Mouse (Mus musculus): ENCODE data around the gene Adora2a. TPM values are rescaled to one million over a fixed set of nuclear protein-coding genes. Genes with fewer than 3 reads are reported as not detected.
"Not testable (repeated sequence)": the region's sequence is repeated elsewhere in the genome, so short reads cannot be mapped to it uniquely, and the experiment has no call there.

Adora2a gene
- polyA plus RNA-seq, 1 experiment from 2014 or later, result 2.1 TPM

- DNase-seq (ENCODE audit: low spot score), result no peak
- H3K27ac ChIP-seq (replicated peaks), result no peak overlapping the region
- no peaks in the 10 kb centered on the region for H3K9me3 ChIP-seq (replicated peaks)
- H3K27me3 ChIP-seq (ENCODE audit: low read depth, poor library complexity, severe bottlenecking), result no peaks in the 10 kb centered on the region
- 81% methylated on average over 7 of the region's 7 CpGs for WGBS
- H3K4me1 ChIP-seq, result no peaks in the 10 kb centered on the region
- H3K36me3 ChIP-seq, result no peaks in the 10 kb centered on the region
- no peak overlapping the region for H3K4me3 ChIP-seq
Measured at GRCm38 (mm10) chr10:75334175-75334574, 17.5 kb downstream of the Adora2a start.

DNA sequence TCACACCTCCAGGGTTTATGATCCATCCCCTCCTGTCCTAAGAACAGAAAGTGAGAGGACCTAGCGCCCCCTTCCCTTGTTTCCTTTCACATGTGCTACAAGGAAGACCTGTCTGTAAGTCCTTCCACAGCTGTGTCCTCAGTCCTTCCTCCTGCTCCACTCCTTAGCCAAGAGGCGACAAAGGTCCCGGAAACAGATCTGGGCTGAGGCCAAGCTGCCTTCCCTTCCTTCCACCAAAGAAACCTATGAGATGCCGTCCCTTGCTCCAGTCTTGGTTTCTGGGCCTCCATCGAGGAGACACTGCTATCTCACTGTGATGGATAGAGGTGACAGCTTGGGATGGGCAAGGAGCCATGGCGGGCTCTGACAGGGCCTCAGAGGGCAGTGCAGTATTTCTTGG, 18.4 kb downstream of the Adora2a start:
- no peaks in the 10 kb centered on the region for H3K36me3 ChIP-seq
- H3K9me3 ChIP-seq (replicated peaks), result no peaks in the 10 kb centered on the region
- 88% methylated on average over 6 of the region's 6 CpGs for WGBS

DNA sequence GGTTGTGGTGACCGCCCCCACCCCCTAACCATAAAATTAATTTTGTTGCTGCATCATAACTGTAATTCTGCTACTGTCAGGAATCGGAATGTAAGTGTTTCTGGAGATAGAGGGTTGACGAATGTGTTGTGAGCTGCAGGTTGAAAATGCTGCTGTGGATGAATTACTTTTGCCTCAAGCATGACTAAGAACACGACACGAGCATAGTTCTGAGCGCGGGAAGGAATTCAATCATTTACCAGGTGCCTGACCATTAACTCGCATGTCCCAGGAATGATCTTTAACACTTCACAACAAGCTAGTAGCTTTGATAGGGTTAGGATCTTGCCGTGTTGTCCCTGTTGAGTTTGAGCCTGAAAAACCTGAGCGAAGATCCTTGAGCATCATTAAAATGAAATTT, 20.6 kb downstream of the Adora2a start:
- no peak for DNase-seq (ENCODE audit: low spot score)
- WGBS, result 89% methylated on average over 10 of the region's 10 CpGs
- no peaks in the 10 kb centered on the region for H3K36me3 ChIP-seq

More for the DNA sequence above, 18.4 kb downstream of the Adora2a start:
- Histone ChIP-seq H3K27me3 (ENCODE audit: low read depth, poor library complexity, severe bottlenecking) (no peaks in the 10 kb centered on the region), H3K4me3 (no peak overlapping the region), H3K27ac (replicated peaks) (no peak overlapping the region), H3K4me1 (no peaks in the 10 kb centered on the region)
- DNase-seq (ENCODE audit: low spot score), result no peak

GRCm38 (mm10) chr10:75338852-75339251, 22.2 kb downstream of the Adora2a start:
- H3K27me3 ChIP-seq (ENCODE audit: low read depth, poor library complexity, severe bottlenecking), result no peaks in the 10 kb centered on the region
- H3K27ac ChIP-seq (replicated peaks), result no peak overlapping the region
- WGBS, result 80% methylated on average over 5 of the region's 5 CpGs
- H3K4me3 ChIP-seq, result no peak overlapping the region
- H3K4me1 ChIP-seq, result no peaks in the 10 kb centered on the region
- no peaks in the 10 kb centered on the region for H3K36me3 ChIP-seq
- H3K9me3 ChIP-seq (replicated peaks), result no peaks in the 10 kb centered on the region
- no peak for DNase-seq (ENCODE audit: low spot score)

More for the DNA sequence above, 20.6 kb downstream of the Adora2a start:
- no peaks in the 10 kb centered on the region for H3K27me3 ChIP-seq (ENCODE audit: low read depth, poor library complexity, severe bottlenecking)
- no peaks in the 10 kb centered on the region for H3K4me1 ChIP-seq
- H3K4me3 ChIP-seq, result no peak overlapping the region
- H3K27ac ChIP-seq (replicated peaks), result no peak overlapping the region
- no peaks in the 10 kb centered on the region for H3K9me3 ChIP-seq (replicated peaks)

GRCm38 (mm10) chr10:75339377-75339776, 22.7 kb downstream of the Adora2a start:
- DNase-seq (ENCODE audit: low spot score), result no peak
- no peaks in the 10 kb centered on the region for H3K4me1 ChIP-seq
- H3K36me3 ChIP-seq, result no peaks in the 10 kb centered on the region
- no peak overlapping the region for H3K4me3 ChIP-seq
- no peaks in the 10 kb centered on the region for H3K27me3 ChIP-seq (ENCODE audit: low read depth, poor library complexity, severe bottlenecking)
- H3K9me3 ChIP-seq (replicated peaks), result no peaks in the 10 kb centered on the region
- WGBS, result 88% methylated on average over 7 of the region's 7 CpGs
- H3K27ac ChIP-seq (replicated peaks), result no peak overlapping the region

GRCm38 (mm10) chr10:75341936-75342335, 25.3 kb downstream of the Adora2a start:
- no peaks in the 10 kb centered on the region for H3K27me3 ChIP-seq (ENCODE audit: low read depth, poor library complexity, severe bottlenecking)
- no peaks in the 10 kb centered on the region for H3K36me3 ChIP-seq
- no peaks in the 10 kb centered on the region for H3K4me1 ChIP-seq
- no peak for DNase-seq (ENCODE audit: low spot score)
- H3K4me3 ChIP-seq, result no peak overlapping the region
- H3K27ac ChIP-seq (replicated peaks), result no peak overlapping the region
- 39% methylated on average over 8 of the region's 8 CpGs for WGBS
- peaks cover 8% of the 10 kb centered on the region; the same call in 1 of the 2 replicates for H3K9me3 ChIP-seq (replicated peaks)

DNA sequence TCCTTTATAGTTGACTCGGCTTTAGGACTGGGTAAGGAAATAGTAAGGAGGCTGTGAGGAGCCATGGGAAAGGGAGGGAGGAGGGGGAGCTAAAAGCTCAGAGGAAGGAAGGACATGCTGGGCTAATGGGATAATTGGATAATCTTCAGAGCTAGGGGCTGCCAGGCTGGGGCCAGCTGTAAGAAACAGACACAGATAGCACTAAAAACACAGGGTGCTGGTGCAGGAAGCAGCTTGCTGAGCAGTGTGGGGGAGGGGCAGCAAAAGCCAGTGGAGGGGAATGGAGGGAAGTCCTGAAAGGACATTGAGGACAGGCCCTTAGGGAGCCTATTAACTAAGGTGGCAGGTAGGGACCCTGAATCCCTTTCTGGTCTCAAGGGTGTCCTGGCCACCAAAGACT, 27.9 kb downstream of the Adora2a start:
- not testable (repeated sequence) for H3K4me1 ChIP-seq

DNA sequence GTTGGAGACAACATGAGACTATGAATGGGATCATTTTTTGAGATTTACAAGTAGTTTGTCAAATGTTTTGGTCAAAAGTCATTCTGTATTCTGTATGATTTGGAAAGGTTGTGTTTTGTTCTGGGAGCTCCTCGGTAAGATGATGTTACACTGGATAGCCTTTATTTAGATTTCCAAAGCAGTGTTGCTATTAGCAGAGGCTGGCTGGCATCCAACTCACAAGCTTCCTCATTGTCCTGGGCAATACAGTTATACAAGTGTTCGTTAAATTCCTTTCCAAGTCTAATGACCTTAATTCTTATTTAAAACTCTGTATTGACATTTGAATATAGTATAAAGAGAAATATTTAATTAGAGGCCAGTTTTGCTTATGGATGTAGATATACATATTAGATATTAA, 28.6 kb downstream of the Adora2a start:
- H3K27me3 ChIP-seq (ENCODE audit: low read depth, poor library complexity, severe bottlenecking), result no peaks in the 10 kb centered on the region
- H3K27ac ChIP-seq (replicated peaks), result no peak overlapping the region
- 92% methylated on average over 2 of the region's 2 CpGs for whole genome bisulfite sequencing
- H3K36me3 ChIP-seq, result no peaks in the 10 kb centered on the region
- peaks cover 8% of the 10 kb centered on the region; the same call in 1 of the 2 replicates for H3K9me3 ChIP-seq (replicated peaks)
- H3K4me1 ChIP-seq, result no peaks in the 10 kb centered on the region
- no peak for DNase-seq (ENCODE audit: low spot score)
- no peak overlapping the region for H3K4me3 ChIP-seq

More for the DNA sequence above, 27.9 kb downstream of the Adora2a start:
- not testable (repeated sequence) for H3K27ac ChIP-seq (replicated peaks); H3K36me3 ChIP-seq; H3K9me3 ChIP-seq (replicated peaks); H3K4me3 ChIP-seq; H3K27me3 ChIP-seq (ENCODE audit: low read depth, poor library complexity, severe bottlenecking); DNase-seq (ENCODE audit: low spot score)
- 68% methylated on average over 1 of the region's 1 CpGs for WGBS

DNA sequence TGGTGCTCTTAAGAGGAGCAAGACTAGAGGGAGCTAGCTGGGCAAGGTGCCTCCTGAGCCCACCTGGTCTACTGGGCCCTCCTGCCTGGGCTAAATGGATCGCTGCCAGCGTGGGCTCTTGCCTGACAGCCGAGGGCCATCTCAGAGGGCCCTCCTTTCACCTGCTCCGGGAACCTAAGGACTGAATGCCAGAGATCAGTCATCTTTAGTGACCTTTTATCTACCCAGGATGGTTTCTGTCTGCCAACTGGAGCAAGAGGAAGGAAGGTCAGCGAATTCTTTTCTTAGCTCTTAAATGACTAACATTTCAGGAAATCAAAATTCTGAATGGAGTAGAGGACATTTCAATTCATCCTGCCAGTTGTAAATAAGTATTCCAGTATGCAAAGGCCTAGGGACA, 33.9 kb downstream of the Adora2a start:
- 84% methylated on average over 5 of the region's 5 CpGs for WGBS
- no peak overlapping the region for H3K4me3 ChIP-seq
- no peaks in the 10 kb centered on the region for H3K4me1 ChIP-seq
- peaks cover 8% of the 10 kb centered on the region; the same call in 1 of the 2 replicates for H3K9me3 ChIP-seq (replicated peaks)
- H3K36me3 ChIP-seq, result no peaks in the 10 kb centered on the region
- DNase-seq (ENCODE audit: low spot score), result no peak
- no peak overlapping the region for H3K27ac ChIP-seq (replicated peaks)
- no peaks in the 10 kb centered on the region for H3K27me3 ChIP-seq (ENCODE audit: low read depth, poor library complexity, severe bottlenecking)

GRCm38 (mm10) chr10:75352541-75352940, 35.9 kb downstream of the Adora2a start:
- 95% methylated on average over 12 of the region's 12 CpGs for WGBS
- Histone ChIP-seq H3K4me3 (no peak overlapping the region), H3K36me3 (no peaks in the 10 kb centered on the region), H3K4me1 (no peaks in the 10 kb centered on the region), H3K27ac (replicated peaks) (no peak overlapping the region), H3K27me3 (ENCODE audit: low read depth, poor library complexity, severe bottlenecking) (no peaks in the 10 kb centered on the region), H3K9me3 (replicated peaks) (no peaks in the 10 kb centered on the region)
- no peak for DNase-seq (ENCODE audit: low spot score)

GRCm38 (mm10) chr10:75353838-75354241, 37.2 kb downstream of the Adora2a start:
- H3K27me3 ChIP-seq (ENCODE audit: low read depth, poor library complexity, severe bottlenecking); H3K9me3 ChIP-seq (replicated peaks); H3K4me3 ChIP-seq; H3K36me3 ChIP-seq; DNase-seq (ENCODE audit: low spot score); H3K4me1 ChIP-seq: not testable (repeated sequence)
- 75% methylated on average over 9 of the region's 9 CpGs for WGBS
- H3K27ac ChIP-seq (replicated peaks), result 0 out of 2 replicates have a peak overlapping the region, but pooled peaks have one; percentile 33

- no peaks in the 10 kb centered on the region for H3K36me3 ChIP-seq
- no peak for DNase-seq (ENCODE audit: low spot score)
- no peaks in the 10 kb centered on the region for H3K27me3 ChIP-seq (ENCODE audit: low read depth, poor library complexity, severe bottlenecking)
- WGBS, result 89% methylated on average over 4 of the region's 4 CpGs
- H3K27ac ChIP-seq (replicated peaks), result no peak overlapping the region
- H3K9me3 ChIP-seq (replicated peaks), result no peaks in the 10 kb centered on the region
- no peaks in the 10 kb centered on the region for H3K4me1 ChIP-seq
- H3K4me3 ChIP-seq, result no peak overlapping the region
Measured at GRCm38 (mm10) chr10:75355341-75355740, 38.7 kb downstream of the Adora2a start.

DNA sequence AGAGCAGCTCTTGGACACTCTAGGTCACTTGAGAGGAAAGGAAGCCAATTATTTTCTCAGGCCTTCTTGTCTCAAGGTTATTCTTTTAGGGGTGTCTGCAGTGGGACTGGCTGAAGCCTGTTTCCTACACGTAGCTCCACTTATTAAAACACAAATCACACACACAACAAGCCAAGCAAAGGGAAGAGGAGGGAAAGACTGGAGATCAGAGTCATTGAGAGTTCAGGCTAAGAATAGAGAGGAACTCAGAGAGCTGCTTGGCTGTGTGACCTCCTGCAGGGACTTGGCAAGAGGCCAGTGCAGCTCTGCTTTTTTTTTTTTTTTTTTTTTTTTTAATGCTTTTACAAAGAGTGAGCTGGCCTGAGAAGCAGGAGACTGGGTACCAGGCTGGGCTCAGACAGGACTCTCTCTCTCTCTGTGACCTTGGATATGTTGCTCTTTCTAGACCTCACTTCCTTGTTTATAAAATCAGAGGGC, 47.6 kb downstream of the Adora2a start:
- WGBS, result 28% methylated on average over 1 of the region's 1 CpGs
- not testable (repeated sequence) for DNase-seq (ENCODE audit: low spot score); H3K36me3 ChIP-seq; H3K4me1 ChIP-seq; H3K27me3 ChIP-seq (ENCODE audit: low read depth, poor library complexity, severe bottlenecking); H3K27ac ChIP-seq (replicated peaks); H3K9me3 ChIP-seq (replicated peaks); H3K4me3 ChIP-seq

DNA sequence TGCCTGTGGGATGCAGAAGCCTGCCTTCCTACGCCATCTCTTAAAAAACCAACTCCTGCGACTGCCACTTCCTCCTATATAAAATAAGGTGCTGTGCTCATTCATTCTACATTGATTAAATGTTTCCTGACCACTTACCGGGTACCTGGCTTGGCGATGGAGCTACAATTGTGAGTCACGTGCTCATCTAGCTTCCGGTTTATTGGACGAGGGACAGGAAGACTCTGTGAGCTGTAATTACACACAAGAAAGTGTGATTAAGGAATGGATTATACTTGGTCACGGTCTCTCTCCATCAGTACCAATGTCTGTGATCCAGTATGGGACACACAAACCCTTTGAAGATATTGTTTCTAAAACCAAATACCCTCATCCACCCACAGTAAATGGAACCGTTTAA, 48.1 kb downstream of the Adora2a start:
- no peak for DNase-seq (ENCODE audit: low spot score)
- Histone ChIP-seq H3K9me3 (replicated peaks) (no peaks in the 10 kb centered on the region), H3K4me3 (no peak overlapping the region), H3K27me3 (ENCODE audit: low read depth, poor library complexity, severe bottlenecking) (no peaks in the 10 kb centered on the region), H3K4me1 (no peaks in the 10 kb centered on the region; the same call in 1 of the 2 replicates), H3K36me3 (no peaks in the 10 kb centered on the region), H3K27ac (replicated peaks) (no peak overlapping the region)
- 89% methylated on average over 9 of the region's 9 CpGs for WGBS
